Mouse (Mus musculus): Measurements from ENCODE around the gene Tom1l1.

DNA sequence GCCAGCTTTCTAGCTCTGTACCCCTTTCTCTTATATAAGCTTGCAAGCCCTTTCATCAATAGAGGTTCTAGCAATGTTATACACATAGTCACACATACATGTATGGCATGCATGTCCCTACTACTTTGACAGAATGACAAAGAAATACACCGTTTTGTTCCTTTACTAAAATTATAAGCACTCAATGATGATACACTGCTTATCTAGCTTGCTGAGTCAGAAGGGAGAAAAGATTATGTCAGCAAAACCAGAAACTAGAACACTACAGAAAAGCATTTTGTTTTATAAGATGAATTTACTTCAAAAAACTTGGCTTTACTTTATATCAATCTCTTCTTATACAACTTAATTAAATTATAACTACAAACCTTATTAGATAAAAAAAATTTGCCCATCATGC, 63.0 kb downstream of the Tom1l1 start:
- TF ChIP-seq MEF2A (IDR thresholded peaks at IDR 0.05; ENCODE audit: borderline replicate concordance, low read depth, low read length): no peak
- no peak for TF ChIP-seq SMC3 (IDR thresholded peaks at IDR 0.05; ENCODE audit: low read depth, low read length)
- TF ChIP-seq CTCF (conservative IDR thresholded peaks at IDR 0.05 in 1 of 2, IDR thresholded peaks at IDR 0.05 in 1 of 2; ENCODE audit: low read depth in 2 of 2, low read length in 2 of 2): no peak
- no peak for TF ChIP-seq EP300 (IDR thresholded peaks at IDR 0.05; ENCODE audit: low read length)
- no peak for TF ChIP-seq HCFC1 (IDR thresholded peaks at IDR 0.05; ENCODE audit: low read depth, low read length)

Measured in CH12.LX (cell line).